Mouse (Mus musculus): ENCODE data around the gene Limch1. TPM values are rescaled to one million over a fixed set of nuclear protein-coding genes. Genes with fewer than 3 reads are reported as not detected.
A peak's percentile ranks its signal among the peaks of the same experiment; 100 is the strongest.

Limch1 gene
- total RNA-seq, 1 experiment from 2014 or later = 127 TPM

DNA sequence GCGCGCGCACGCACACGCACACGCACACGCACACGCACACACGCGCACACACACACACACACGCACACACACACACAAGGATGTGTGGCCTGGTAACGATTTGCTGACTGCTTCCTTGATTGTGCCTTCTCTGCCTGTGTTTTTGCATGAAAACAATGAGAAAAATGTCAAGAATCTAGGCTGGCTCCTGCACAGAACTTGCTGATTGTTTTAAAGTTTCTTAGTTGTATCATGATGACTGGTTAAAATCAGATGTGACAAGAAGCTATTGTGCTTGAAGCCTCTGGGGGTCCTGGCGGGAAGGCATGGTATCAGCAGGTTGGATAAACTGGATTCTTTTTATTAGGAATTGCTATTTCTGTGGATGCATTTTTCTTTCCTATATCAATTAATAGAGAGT is 137.1 kb downstream of the Limch1 start:
- DNase-seq = no peak

DNA sequence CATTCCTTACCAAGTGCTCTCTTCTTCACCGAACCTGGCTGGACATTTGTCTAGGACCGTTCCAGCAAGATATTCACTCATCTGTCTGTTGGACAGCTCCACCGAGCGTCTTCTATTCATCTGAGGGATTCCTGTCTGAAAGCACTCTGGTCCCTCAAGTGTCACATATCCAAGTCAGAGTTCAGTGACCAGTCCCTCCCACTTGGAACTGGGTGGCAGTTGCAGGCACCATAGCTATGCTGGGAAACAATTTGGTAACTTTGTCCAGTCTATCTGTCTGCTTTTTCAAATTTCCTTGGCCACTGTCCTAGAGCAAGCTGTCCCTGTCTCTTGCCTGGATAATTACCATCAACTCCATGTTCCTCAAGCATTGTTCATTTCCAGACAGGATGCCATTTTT is 138.9 kb downstream of the Limch1 start:
- DNase-seq = no peak

DNA sequence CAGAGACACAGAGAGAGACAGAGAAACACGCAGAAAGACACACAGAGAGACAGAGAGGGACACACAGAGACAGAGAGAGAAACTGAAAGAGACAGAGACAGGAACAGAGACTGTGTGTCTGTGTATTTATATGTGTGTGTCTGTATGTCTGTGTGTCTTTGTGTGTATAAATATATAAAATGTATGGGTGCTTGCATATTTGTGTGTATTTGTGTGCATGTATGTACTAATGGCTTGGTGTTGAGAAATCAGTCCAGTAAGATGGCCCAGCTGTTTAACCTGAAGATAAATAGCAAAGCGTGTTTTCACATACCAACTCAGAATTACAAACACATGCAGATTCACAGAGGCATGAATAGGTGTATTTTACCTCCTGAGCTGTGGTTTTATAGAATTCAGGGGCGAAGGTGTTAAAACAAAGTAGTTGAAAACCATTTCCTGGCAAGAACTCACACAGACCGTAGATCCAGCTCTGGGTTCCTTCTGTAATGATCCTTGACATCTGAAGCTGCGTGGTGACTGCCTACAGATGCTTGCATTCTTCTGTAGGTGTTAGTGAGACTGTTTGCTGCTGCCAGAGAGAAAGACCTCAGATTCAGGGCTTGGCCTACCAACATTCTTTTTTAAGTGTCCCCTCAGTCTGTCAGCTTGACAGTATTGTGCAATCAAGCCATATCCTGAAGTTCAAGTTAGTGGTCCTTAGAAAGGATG is 140.9 kb downstream of the Limch1 start:
- no peak for DNase-seq

DNA sequence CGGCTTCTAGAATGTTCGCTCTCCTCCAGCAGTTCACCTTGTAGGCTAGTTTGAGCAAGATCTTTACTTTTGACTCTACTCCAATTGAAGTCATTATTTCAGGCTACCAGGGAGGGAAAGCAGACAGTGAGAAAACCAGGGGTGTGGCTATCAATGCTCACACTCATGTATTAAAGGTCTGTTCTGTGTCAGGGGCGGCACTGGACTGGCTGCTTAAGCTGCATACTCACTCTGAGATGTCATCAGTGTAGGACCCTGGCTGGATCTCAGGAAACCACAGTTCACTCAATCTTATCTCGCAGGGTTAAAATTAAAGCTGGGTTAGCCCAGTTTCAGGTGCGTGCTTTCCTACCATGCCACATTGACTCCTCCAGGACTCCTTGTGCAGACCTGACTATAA is 142.4 kb downstream of the Limch1 start:
- DNase-seq = no peak

DNA sequence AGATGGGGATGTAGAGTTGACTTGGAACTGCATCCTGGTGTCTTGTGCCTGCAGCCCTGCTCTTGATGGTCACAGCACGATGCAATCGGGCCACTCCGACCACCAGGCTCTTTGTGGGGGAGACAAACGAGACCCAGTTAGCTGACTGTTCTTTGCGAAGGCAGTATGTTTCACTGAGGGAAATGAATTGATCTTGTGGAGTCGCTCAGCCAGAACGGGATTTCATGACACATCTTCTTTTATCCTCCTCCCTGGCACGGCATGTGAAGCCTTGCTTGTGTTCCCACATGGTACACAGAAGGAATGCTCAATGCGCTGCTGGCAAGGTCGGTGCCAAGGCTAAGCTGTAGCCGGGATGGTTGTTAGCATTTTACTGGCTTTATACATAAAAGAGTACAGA is 143.7 kb downstream of the Limch1 start:
- peak; percentile 65 for DNase-seq

DNA sequence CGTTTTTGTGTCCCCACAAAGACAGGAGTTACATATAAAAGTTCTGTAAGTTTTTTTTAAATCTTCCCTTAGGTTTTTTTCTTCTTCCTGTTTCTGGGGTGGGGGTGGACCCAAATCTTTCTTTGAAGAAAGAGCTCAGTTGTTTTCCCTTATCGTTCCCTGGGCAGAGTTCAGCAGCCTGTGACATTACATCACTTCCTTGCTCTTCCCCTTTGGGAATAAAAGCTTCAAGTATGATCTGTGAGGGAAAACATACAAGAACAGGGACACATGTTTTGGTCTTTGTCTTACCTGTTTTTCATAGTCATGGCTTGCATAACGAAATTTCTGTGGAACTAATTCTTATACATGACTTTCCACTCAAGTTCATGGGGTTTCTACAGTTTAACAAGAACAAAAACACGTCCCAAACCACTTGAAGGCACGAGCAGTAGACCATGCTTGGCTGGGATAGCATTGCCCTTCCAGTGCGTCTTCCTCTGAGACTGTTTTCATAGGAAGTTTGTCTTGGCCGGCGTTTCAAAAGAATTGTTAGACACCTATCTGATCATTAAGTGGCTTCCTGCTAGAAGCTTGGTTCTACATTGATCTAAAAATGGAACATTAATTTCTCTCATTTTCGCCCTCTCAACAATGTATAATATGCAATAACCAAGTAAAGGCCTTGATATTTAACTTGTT is 150.0 kb downstream of the Limch1 start:
- no peak for DNase-seq

DNA sequence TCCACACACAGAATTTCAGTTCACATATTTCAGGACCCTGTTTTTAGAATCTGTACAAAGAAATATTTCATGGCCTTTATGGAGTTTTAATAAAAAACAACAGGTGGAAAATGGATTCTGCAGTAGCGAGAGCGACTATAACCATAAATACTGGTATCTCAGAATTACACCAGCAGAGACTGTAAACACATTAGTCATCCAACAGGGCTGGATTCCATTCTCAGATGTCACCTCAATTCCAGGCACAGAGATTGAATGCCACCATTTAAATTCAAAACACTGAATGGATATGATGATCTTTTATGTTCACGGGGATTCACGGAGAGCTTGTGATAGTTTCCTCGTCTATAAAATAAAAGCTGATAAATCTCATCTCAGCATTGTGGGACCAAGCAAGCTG is 152.0 kb downstream of the Limch1 start:
- DNase-seq = no peak

DNA sequence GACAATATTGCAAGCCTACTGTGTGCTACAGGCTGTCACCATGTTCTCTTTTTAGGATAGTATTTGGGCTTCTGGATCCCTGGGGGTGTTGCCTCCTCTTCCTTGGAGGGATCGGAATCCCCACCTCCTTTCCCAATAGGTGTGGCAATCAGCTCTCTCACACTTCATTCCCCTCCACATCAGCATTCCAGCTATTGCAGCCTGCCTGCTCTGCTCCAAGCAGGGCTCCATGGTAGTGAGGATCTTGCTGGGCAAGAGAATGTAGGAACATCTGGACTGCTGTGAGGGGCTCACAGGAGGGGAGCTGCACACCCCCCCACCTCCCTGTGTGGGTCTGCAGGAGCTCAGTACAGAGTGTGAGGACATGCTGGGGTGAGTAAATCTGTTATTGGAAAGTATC is 152.6 kb downstream of the Limch1 start:
- DNase-seq = no peak

DNA sequence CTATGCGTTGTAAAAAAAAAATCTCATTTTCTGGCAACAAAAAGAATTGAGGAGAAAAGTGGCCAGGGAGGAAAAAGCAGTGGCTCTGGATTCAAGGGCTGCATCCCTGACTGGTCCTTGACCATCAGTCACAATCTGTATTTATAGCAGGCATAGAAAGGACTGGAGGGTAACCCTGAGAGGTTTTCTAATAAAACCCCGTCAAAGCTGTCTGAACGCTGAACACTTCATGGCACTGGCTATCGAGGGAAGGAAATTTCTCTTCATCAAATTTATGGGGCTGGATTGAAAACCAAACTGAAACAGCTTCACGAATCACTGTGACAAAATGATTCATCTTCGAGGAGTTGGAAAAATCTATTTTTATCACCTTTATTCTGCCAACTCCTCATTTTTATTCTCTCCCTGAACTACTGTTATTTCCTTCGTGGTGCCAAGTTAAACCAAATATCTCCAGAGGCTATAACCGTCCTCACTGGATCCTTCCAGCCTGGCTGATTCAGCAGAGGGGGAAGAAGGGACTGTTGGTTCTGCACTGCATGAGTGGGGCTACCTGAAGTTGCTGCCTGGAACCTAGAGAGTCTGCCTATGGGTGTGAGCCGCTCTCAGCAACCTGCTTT is 153.3 kb downstream of the Limch1 start:
- no peak for DNase-seq

DNA sequence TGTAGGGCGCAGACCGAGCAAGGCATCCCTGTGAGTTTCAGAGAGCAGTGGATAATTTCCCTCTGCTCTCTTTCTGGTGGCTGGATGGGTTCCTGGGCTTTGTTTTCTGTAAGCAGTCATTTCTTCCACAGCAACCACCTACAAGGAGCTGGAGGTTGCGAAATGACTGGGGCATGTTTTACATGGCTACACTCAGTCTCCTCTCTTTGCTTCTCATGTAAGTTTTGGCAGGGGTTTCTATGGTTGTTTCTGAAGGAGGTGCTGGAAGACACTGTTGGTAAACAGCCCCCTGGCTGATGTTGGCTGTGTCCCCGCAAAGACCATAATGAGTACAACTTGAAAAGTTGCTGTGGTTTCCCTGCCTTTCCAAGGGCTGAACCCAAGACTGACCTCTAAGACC is 155.5 kb downstream of the Limch1 start:
- no peak for DNase-seq

DNA sequence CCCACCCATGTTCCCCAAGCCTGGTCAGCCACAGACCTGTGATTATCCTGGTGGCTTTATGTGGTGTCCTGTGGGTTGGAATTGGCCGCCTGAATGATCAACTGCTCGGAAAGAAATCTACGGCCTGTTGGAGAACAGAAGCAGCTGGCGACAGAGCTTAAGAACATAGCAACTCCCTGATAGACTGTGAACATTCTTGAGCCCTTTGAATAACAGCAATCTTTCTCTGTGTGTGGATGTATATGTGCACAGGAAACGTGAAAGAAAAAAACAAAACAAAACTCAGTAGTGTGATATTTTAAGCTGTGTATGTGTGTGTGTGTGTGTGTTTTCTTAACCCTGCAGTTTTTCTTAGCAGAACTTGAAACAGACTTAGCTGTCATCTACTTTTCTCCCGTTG is 159.2 kb downstream of the Limch1 start:
- DNase-seq = no peak

DNA sequence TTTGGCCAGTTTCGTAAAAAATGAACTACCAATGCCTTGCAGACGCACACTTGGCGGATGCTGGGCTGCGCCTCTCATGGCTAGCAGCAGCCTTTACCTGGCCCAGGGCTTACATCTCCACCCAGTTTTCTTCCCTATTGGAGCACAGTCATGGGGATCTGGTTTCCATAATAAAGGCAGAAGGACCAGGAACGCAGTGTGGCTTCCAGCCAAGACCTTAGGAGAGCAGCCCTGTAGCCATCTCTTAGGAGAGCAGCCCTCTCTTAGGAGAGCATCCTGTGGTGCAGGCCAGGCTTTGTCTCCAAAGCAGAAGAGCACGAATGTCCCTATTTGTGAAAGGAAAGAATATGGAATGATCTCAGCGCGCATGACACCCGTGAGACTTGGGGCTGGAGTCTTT is 163.3 kb downstream of the Limch1 start:
- DNase-seq = no peak

DNA sequence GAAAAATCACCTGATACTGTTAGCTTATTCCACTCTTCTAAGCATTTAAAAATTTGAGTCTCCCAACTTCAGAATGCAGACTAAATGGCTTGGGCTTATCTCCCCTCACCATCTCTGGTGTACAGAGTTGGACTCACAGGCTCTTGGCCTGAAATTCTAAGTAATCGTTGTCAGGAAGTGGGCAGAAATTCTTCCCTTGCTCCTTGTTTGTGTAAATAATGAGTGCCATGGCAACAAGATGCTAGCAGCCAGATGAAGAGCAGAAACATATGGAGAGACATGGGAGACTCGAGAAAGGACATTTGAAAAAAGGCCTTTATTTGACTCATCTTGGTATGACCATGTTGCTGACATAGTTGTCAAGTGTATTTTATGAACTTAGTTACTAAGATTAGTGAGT is 164.3 kb downstream of the Limch1 start:
- DNase-seq = no peak

DNA sequence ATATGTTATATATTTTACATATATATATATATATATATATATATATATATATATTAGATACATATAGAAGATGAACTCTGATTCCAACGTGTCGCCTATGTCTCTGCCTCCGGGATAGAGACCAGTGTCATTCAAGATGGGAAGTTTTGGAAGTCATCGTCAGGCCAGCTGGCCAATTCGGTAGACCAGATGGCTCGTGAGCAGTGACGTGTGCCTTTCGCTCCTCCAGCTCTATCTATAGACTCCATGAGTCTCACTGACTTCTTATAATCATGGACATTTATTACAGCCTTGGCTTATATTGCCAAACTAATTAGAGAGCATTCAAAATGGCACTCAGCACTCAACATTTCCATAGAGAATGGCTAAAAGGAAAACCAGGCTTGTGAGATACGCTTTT is 165.0 kb downstream of the Limch1 start:
- no peak for DNase-seq

DNA sequence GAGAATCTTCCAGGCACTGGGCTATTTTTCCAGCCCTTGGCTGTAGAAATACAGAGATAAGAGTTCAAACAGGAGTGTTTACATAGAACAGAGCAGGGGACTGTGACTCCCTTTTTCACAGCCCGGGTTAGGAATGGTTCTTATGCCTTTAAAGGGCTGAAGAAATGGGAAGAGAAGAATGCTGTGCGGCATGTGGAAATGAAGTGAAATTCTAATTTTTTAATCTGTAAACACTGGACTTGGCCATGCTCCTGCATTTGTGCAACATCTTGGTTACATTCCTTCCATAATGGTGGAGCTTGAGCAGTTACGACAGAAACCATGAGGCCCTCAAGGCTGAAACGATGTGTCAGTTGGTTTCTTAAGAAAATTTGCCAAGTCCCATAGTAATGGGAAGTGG is 165.4 kb downstream of the Limch1 start:
- no peak for DNase-seq

DNA sequence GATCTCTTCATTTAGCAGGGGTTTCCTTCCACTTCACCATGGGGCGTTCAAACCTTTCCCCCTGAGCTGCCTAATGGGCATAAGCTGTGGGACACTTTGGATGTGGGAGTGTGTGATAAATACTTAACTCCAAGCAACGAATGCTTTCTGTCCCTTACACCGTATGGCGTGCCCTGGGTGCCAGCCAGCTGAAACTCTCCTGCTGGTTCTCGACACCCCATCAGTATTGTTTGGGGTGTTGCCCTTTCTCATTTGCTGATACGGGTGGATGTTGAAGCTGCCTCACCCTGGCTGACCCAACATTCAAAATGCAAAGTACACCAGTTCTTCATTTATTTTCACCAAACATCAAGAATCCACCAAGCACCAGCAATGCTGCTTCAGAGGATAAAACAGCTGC is 168.2 kb downstream of the Limch1 start:
- no peak for DNase-seq

DNA sequence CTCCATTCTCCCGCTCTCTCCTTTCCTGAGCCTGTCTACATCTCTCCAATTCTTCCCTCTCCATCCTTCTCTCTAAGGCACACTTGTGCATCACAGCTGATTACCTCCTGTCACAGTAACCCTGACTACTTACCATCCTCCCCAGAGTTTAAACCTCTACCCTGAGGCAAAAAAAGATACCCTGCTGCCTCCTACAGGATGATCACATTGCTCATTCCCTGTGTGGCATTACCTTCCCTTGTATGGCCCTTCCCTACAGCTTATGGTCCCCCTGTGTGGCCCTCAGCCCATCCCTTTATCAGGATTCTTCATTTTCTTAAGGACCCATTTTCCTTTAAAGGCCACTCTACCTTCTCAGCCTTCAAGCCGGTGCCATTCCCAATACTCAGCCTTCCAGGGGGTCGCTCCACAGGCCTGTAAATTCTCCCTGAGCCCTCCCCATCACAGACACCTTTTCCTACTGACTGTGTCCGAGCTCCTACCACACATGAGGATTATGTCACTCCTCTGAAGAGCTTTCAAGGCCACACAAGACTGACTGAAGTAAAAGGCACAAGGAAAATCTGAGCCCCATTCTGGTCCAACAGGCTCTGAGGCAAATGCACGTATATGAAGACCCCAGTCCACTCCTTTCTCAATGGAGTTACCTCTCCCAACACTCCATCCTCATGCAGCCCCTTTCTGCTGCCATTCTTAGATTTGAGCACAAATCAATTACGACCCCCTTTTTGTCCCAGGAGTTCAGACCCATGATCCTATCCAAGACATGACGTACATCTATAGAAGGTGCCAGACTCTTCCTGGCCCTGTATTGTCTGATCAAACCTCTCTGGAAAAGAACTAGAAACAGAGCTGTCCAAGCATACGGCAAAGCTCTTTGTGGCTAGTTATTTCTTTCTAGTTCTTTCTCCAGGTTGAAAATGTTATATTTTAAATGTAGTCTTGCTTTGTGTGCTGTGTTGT is 172.0 kb downstream of the Limch1 start:
- no peak for DNase-seq

DNA sequence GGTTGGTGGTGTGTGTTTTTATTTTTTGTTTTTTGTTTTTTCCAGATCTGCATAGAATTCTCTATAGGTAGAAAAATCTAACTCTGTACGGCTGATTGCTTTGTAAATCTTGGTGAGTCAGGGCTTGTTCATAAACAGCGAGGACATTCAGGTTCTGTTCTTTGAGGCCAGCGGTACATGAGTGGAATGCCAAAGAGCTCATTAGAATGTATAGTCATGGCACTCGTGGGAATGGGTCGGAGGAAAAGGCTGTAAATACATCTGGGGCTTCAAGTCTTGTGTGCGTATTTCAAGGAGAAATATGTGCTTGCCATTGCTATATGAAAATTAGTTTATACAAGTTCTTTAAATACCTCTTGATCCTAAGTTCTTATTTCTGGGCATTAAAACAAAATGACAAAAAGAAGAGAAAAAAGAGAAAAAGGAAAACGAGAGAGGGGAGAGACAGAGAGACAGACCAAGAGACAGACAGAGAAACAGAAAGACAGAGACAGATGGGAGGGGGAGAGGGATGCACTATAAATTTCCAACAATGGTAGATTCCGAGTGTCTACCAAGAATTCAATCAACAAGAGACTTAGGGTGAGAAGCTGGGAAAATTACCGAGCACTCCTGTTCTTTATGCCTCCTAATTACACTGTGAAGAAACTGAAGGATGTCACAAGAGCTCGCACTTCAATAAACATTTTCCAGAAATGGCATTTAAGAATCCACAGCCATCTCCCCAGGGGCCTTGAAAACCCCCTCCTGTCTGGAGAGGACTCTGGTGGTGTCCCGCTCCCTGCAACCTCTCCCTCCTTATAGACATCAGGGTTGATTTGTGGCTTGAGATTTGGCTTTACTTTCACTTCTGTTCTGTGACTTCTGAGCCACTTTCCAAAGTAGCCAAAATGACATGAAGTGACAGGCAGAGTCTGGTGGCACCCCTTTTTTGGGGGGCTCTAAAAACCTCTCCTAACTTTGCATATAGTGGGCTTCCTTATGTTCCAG is 173.0 kb downstream of the Limch1 start:
- DNase-seq = no peak

DNA sequence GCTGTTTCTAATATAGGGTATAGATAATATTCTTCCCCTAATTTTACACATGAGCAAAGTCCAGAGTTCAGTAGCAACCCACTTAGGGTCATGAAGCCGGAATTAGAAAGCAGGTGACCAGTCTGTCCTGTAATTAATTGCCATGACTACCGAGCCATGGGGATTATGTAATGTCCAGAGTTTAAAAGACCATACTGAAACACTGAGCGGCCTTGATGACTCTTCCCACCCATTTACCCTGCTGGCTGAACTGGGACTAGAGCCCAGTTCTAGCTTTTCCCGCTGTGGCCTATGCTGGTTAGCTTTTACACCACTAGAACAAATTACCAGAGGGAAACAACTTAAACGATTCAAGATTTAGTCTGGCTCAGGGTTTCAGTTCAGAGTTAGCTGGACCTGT is 177.0 kb downstream of the Limch1 start:
- peak; percentile 12 for DNase-seq

DNA sequence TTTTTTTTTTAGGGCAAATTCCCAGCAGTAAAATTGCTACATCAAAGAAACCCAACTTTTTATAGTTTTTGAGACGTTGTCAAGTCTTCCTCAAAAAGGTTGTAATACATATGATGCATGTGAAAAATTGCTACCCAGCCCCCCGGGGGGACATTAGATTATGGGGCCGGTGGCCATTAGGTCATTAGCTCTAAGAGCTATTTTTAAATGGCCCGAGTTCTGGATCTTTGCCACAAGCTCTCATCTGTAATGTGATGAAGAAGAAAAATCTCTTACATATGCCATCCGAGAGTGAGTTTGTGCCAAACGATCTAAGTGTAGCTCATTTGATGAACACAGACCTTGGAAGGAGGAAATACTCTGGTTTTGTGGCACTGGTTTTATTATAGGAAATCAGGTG is 183.7 kb downstream of the Limch1 start:
- DNase-seq = peak; percentile 14

DNA sequence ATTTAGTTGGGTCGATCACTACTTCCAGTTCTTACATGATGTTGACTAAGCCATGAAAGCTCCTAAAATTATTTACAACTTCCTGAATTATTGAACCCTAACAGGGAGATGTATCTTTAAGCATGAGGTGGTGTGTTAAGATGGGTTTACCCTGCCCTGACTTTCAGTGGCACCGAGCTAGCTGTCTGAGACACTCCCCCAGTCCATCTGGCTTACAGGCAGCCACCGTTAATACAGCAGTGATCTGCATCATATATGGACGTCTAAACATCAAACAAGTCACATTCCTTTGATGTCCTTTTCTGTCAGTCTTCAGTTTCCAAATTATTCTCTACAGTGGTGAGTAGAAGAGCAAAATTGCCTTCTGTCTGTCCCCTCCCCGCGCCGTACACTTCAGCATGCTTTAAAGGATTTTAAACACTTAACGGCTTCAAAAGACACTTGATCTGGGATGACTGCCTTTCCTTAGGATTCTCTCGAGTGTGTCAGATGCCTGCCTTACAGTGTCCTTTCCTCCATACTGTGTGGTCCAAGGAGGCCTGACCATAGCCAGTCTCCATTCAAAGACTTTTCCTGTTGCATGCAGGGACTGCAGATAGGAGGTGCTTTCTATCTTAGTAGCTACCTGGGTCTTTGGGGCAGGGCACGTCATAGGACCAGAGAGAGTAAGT is 187.6 kb downstream of the Limch1 start:
- no peak for DNase-seq

All from adrenal gland, postnatal 25 days (tissue).